Mouse (Mus musculus): Measurements from ENCODE around the gene Hyou1.

DNA sequence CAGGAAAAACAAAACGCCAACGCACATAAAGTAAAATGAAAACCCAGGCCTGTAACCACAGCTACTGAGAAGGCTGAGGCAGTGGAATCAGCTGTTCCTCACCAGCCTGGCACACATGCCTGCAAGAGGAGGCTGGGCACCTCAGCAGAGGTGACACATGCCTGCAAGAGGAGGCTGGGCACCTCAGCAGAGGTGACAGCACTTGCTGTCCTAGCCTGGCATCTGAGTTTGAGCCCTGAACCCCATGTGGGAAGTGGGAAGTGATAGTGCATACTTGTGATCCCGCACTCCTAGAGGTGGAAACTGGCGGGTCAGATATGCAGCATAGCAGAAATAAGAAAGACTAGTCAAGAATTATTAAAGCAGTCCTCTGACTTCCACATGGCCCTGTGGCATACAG is 27.9 kb upstream of the Hyou1 start:
- TF ChIP-seq CTCF (IDR thresholded peaks at IDR 0.05; ENCODE audit: extremely low read depth, insufficient read depth, low read length), result no peak
- TF ChIP-seq POLR2A (IDR thresholded peaks at IDR 0.05; ENCODE audit: extremely low read depth, insufficient read depth, low read length), result no peak

All from cortical plate, adult 2 months (tissue).